Mouse (Mus musculus) ES-Bruce4 (cell line): ENCODE data around the gene Rnf207.

Source experiments
- CTCF ChIP-seq: IDR thresholded peaks from one replicate; pipeline ENCODE4 v1.8.1; 2011; ENCODE audit warnings: low read depth, low read length
- EP300 ChIP-seq: IDR thresholded peaks from 2 replicates; pipeline ENCODE4 v1.6.1; 2011; ENCODE audit warnings: low read depth, low read length; ENCODE audit not compliant: insufficient read depth
- POLR2A ChIP-seq: IDR thresholded peaks from one replicate; pipeline ENCODE4 v1.8.1; 2011; ENCODE audit warnings: low read length; ENCODE audit not compliant: insufficient read depth

- TF ChIP-seq CTCF (no peak), POLR2A (no peak), EP300 (no peak)
These were observed 50.9 kb downstream of the Rnf207 start for GRCm38 (mm10) chr4:152267748-152268369.
